Comparison of ENCODE assay signal across 10 mouse cellular contexts in the genomic region with DNA sequence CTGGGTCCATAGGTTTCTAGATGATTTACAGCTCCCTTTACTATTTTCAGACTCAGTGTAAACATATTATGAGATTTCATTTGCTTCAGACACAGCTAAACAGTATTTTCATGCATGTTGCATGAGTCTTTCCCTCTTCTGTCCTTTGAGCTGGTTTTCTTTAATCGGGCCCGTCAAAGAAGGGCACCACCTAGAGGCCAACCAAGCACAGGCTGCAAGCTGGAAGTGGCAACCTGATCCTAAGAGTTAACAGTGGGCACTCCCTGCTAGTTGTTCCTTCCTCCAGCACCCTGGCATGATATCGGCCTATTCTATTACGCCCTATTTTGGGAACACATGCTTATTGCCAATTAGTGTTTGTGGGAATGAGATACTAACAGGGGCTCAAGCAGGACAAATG. TPM values are rescaled to one million over a fixed set of nuclear protein-coding genes. Genes with fewer than 3 reads are reported as not detected.
DNase-seq lines count a peak whose midpoint lies in the region; ATAC-seq lines count a peak whose summit lies in the region.
"Had no signal": no experiment of that assay in that cellular context is flagged by ENCODE, and none has a peak within 500 bp of the region (broad histone marks: within the 10 kb centered on the region; RNA-seq: fewer than 3 reads in every experiment).

No protein-coding gene starts in this region.

- H3K4me2 ChIP-seq in midbrain, embryonic 12.5 days (replicated peaks), result no peak overlapping the region
- H3K4me2 ChIP-seq in midbrain, embryonic 16.5 days (ENCODE audit: low read length), result no peak overlapping the region
- H3K4me2 ChIP-seq in forebrain, embryonic 12.5 days, result no peak overlapping the region
- H3K4me2 ChIP-seq: neural tube, embryonic 13.5 days had no signal

- no peaks in the 10 kb centered on the region for H3K27me3 ChIP-seq in midbrain, embryonic 12.5 days
- no peaks in the 10 kb centered on the region for H3K27me3 ChIP-seq in midbrain, embryonic 16.5 days (ENCODE audit: control insufficient read depth, insufficient read depth, low read depth, low read length)
- H3K27me3 ChIP-seq in forebrain, embryonic 12.5 days, result no peaks in the 10 kb centered on the region
- H3K27me3 ChIP-seq: neural tube, embryonic 13.5 days had no signal

- peak; percentile 69 for ATAC-seq in midbrain, embryonic 12.5 days (ENCODE audit: low FRiP score, low read depth)
- ATAC-seq in midbrain, embryonic 16.5 days, result no peak
- ATAC-seq in forebrain, embryonic 12.5 days (ENCODE audit: low FRiP score), result peak; percentile 3; the same call in 1 of the 2 replicates
- ATAC-seq in inflammation-experienced regulatory T-cells, adult 6 months, result peak; percentile 65

- DNase-seq in adipocyte (ENCODE audit: low spot score) (peak; percentile 63), liver (peak; percentile 58)
- peak; percentile 49 for DNase-seq in naive thymus-derived CD4-positive, alpha-beta T cell, adult 2 months (ENCODE audit: low read depth)
- DNase-seq in thymus, postnatal 14 days, result peak; percentile 49

- no peak overlapping the region for H3K9ac ChIP-seq in midbrain, embryonic 12.5 days (replicated peaks)
- no peak overlapping the region for H3K9ac ChIP-seq in midbrain, embryonic 16.5 days (ENCODE audit: low read depth, low read length)
- no peak overlapping the region for H3K9ac ChIP-seq in forebrain, embryonic 12.5 days
- H3K9ac ChIP-seq: neural tube, embryonic 13.5 days had no signal

- H3K9me3 ChIP-seq in midbrain, embryonic 12.5 days, result no peaks in the 10 kb centered on the region
- no peaks in the 10 kb centered on the region for H3K9me3 ChIP-seq in midbrain, embryonic 16.5 days (replicated peaks; ENCODE audit: control insufficient read depth, low read length, poor library complexity, severe bottlenecking)
- no peaks in the 10 kb centered on the region for H3K9me3 ChIP-seq in forebrain, embryonic 12.5 days
- H3K9me3 ChIP-seq: neural tube, embryonic 13.5 days had no signal

- no peaks in the 10 kb centered on the region for H3K4me1 ChIP-seq in midbrain, embryonic 12.5 days
- no peaks in the 10 kb centered on the region for H3K4me1 ChIP-seq in midbrain, embryonic 16.5 days (ENCODE audit: control insufficient read depth, insufficient read depth, low read length)
- H3K4me1 ChIP-seq in forebrain, embryonic 12.5 days, result 0 out of 2 replicates have a peak, but pooled peaks cover 2% of the 10 kb centered on the region
- H3K4me1 ChIP-seq: neural tube, embryonic 13.5 days had no signal

- no peak overlapping the region for H3K27ac ChIP-seq in midbrain, embryonic 12.5 days (replicated peaks)
- H3K27ac ChIP-seq in midbrain, embryonic 16.5 days (ENCODE audit: low read length), result no peak overlapping the region
- no peak overlapping the region for H3K27ac ChIP-seq in forebrain, embryonic 12.5 days
- H3K27ac ChIP-seq: neural tube, embryonic 13.5 days had no signal

- WGBS in midbrain, embryonic 12.5 days, result 47% methylated on average over 4 of the region's 4 CpGs
- WGBS in midbrain, embryonic 16.5 days, result 45% methylated on average over 4 of the region's 4 CpGs
- WGBS in forebrain, embryonic 12.5 days, result 49% methylated on average over 4 of the region's 4 CpGs

- H3K36me3 ChIP-seq in midbrain, embryonic 12.5 days, result no peaks in the 10 kb centered on the region
- no peaks in the 10 kb centered on the region for H3K36me3 ChIP-seq in midbrain, embryonic 16.5 days (ENCODE audit: control insufficient read depth, insufficient read depth, low read length)
- H3K36me3 ChIP-seq in forebrain, embryonic 12.5 days (replicated peaks), result no peaks in the 10 kb centered on the region
- H3K36me3 ChIP-seq: neural tube, embryonic 13.5 days had no signal

- no peak overlapping the region for H3K4me3 ChIP-seq in midbrain, embryonic 12.5 days
- no peak overlapping the region for H3K4me3 ChIP-seq in midbrain, embryonic 16.5 days (ENCODE audit: low read depth, low read length)
- no peak overlapping the region for H3K4me3 ChIP-seq in forebrain, embryonic 12.5 days (replicated peaks)
- H3K4me3 ChIP-seq: neural tube, embryonic 13.5 days had no signal

RNA-seq across cellular contexts. Expression of a gene that starts 8.2 kb away (rescaled TPM):
- polyA plus RNA-seq in midbrain, embryonic 12.5 days (2016; fragmentation: Nextera tagmentation; extraction: Ambion mirVana), result not detected in 2 replicates
- not detected in 2 replicates for polyA plus RNA-seq in midbrain, embryonic 16.5 days (2015; fragmentation: Nextera tagmentation; extraction: Ambion mirVana)
- not detected in 2 replicates for polyA plus RNA-seq in forebrain, embryonic 12.5 days (2016; fragmentation: Nextera tagmentation; extraction: Ambion mirVana)
- polyA plus RNA-seq in inflammation-experienced regulatory T-cells, adult 6 months (2017; shearing (Covaris generic)), result not detected
- polyA plus RNA-seq: frontal cortex, adult 2 months; neural tube, embryonic 13.5 days had no signal

RNA-seq across cellular contexts. Expression of a gene that starts 43.6 kb away (rescaled TPM):
- polyA plus RNA-seq in midbrain, embryonic 12.5 days (2016; fragmentation: Nextera tagmentation; extraction: Ambion mirVana), result not detected in 2 replicates
- polyA plus RNA-seq in midbrain, embryonic 16.5 days (2015; fragmentation: Nextera tagmentation; extraction: Ambion mirVana), result not detected in 2 replicates
- not detected in 2 replicates for polyA plus RNA-seq in forebrain, embryonic 12.5 days (2016; fragmentation: Nextera tagmentation; extraction: Ambion mirVana)
- not detected for polyA plus RNA-seq in inflammation-experienced regulatory T-cells, adult 6 months (2017; shearing (Covaris generic))
- polyA plus RNA-seq: frontal cortex, adult 2 months; neural tube, embryonic 13.5 days had no signal

RNA-seq across cellular contexts. Expression of a gene that starts 57.2 kb away (rescaled TPM):
- polyA plus RNA-seq in midbrain, embryonic 12.5 days (2016; fragmentation: Nextera tagmentation; extraction: Ambion mirVana), result not detected in 2 replicates
- polyA plus RNA-seq in midbrain, embryonic 16.5 days (2015; fragmentation: Nextera tagmentation; extraction: Ambion mirVana), result not detected in 2 replicates
- polyA plus RNA-seq in forebrain, embryonic 12.5 days (2016; fragmentation: Nextera tagmentation; extraction: Ambion mirVana), result not detected in 2 replicates
- polyA plus RNA-seq in inflammation-experienced regulatory T-cells, adult 6 months (2017; shearing (Covaris generic)), result not detected
- polyA plus RNA-seq: frontal cortex, adult 2 months; neural tube, embryonic 13.5 days had no signal
